Mouse (Mus musculus) kidney, adult 2 months (tissue): ENCODE results near the gene Ercc8.

Experiments used
- CTCF ChIP-seq: fragments of 200-500 bp; conservative IDR thresholded peaks from 2 replicates; pipeline ENCODE4 v1.5.1; 2011; ENCODE audit warnings: low read depth, mild to moderate bottlenecking, control low read depth, low read length, moderate library complexity, mixed read lengths; ENCODE audit not compliant: insufficient read depth, insufficient read length
- POLR2A ChIP-seq: fragments of 200-500 bp; IDR thresholded peaks from one replicate; pipeline ENCODE4 v1.6.1; 2011; ENCODE audit warnings: low read depth, low read length, control low read depth

GRCm38 (mm10) chr13:108214485-108215107 lies 56.1 kb downstream of the Ercc8 start:
- no peak for TF ChIP-seq CTCF
- no peak for TF ChIP-seq POLR2A
